Mouse (Mus musculus): ENCODE measurements around the gene Clasp2. TPM values are rescaled to one million over a fixed set of nuclear protein-coding genes. Genes with fewer than 3 reads are reported as not detected.
A peak's percentile ranks its signal among the peaks of the same experiment; 100 is the strongest.

The Clasp2 gene
- polyA plus RNA-seq, 1 experiment, result 71.5 TPM

DNA sequence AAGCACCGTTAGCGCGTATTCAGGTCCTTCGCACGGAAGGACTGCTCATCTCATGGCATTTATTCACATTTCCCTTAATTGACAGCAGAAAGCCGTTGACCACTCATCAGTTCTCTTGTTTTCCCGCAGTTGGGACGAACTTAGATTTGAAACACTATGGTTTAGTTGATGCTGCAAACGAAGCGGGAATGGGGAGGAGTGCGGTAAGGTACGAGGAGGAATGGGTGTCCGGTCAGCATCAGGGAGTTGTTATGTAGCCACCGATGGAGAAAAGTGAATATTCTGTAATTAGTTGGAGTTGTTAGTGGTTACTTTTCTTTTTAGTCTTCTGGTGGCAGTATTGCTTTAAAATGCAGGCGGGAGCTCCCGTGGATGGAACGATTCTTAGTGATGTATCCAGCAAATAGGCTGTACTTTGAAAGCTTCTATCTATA is 1.1 kb downstream of the Clasp2 start:
- Histone ChIP-seq H3K27me3 (ENCODE audit: control insufficient read depth, insufficient read depth, low read length, poor library complexity, severe bottlenecking) (no peaks in the 10 kb centered on the region), H3K9me3 (replicated peaks; ENCODE audit: control insufficient read depth, insufficient read depth, low read length, poor library complexity, severe bottlenecking) (no peaks in the 10 kb centered on the region), H3K36me3 (ENCODE audit: control insufficient read depth, insufficient read depth, low read length, poor library complexity, severe bottlenecking) (no peaks in the 10 kb centered on the region), H3K9ac (ENCODE audit: low read depth, poor library complexity, severe bottlenecking) (peak overlapping the region; percentile 94), H3K4me1 (ENCODE audit: control insufficient read depth, insufficient read depth, low read length) (no peaks in the 10 kb centered on the region), H3K4me3 (ENCODE audit: low read depth, low read length) (peak overlapping the region; percentile 81), H3K27ac (ENCODE audit: insufficient read depth, low read length) (no peak overlapping the region)
- no peak for TF ChIP-seq EP300 (IDR thresholded peaks at IDR 0.05; ENCODE audit: insufficient read depth, low read depth, low read length)
- no peak for TF ChIP-seq POLR2A (IDR thresholded peaks at IDR 0.05; ENCODE audit: insufficient read depth, low read length)
- no peak for TF ChIP-seq CTCF (IDR thresholded peaks at IDR 0.05; ENCODE audit: low read depth, low read length)

DNA sequence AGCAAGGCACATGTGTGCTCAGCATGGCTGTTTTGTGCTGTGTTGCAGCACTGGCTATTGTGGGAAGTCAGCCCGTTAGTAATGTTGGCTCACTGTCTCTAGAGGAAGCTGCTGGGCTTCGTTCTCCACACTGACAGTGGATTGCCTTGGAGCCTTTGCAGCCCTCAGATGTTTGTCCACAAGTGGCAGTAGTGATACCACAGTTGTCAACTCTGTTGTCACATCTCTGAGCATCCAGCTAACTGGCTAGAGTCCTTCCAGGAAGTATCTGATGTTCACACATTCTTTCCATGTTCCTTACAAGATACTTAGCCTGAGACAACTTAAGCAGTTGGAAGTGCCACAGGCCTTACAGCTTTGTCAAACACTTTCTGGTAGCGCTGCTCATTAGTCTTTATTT is 2.0 kb downstream of the Clasp2 start:
- Histone ChIP-seq H3K9ac (ENCODE audit: low read depth, poor library complexity, severe bottlenecking) (no peak overlapping the region), H3K9me3 (replicated peaks; ENCODE audit: control insufficient read depth, insufficient read depth, low read length, poor library complexity, severe bottlenecking) (no peaks in the 10 kb centered on the region), H3K27ac (ENCODE audit: insufficient read depth, low read length) (no peak overlapping the region), H3K4me1 (ENCODE audit: control insufficient read depth, insufficient read depth, low read length) (no peaks in the 10 kb centered on the region), H3K36me3 (ENCODE audit: control insufficient read depth, insufficient read depth, low read length, poor library complexity, severe bottlenecking) (no peaks in the 10 kb centered on the region), H3K27me3 (ENCODE audit: control insufficient read depth, insufficient read depth, low read length, poor library complexity, severe bottlenecking) (no peaks in the 10 kb centered on the region), H3K4me3 (ENCODE audit: low read depth, low read length) (no peak overlapping the region)
- TF ChIP-seq POLR2A (IDR thresholded peaks at IDR 0.05; ENCODE audit: insufficient read depth, low read length), result no peak
- no peak for TF ChIP-seq EP300 (IDR thresholded peaks at IDR 0.05; ENCODE audit: insufficient read depth, low read depth, low read length)
- TF ChIP-seq CTCF (IDR thresholded peaks at IDR 0.05; ENCODE audit: low read depth, low read length), result no peak

DNA sequence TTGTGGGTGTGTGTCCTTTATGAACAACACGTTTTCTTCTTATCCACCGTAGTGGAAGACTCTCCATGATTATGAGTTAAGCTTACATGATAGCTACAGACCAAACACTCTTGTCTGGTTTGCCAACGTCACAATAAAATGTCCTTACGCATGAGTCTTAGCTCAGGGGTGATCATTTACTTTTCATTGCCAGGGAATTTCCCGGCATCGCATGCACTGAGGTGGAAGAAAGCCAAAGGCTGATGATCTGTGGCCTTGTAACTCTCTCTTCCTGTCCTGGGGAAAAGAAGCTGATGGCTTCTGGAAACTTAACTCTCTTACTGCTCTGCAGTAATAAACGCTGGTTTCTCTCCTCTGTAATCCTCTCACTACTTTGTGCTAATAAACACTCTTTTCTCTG is 8.1 kb downstream of the Clasp2 start:
- Histone ChIP-seq H3K9me3 (replicated peaks; ENCODE audit: control insufficient read depth, insufficient read depth, low read length, poor library complexity, severe bottlenecking) (no peaks in the 10 kb centered on the region), H3K36me3 (ENCODE audit: control insufficient read depth, insufficient read depth, low read length, poor library complexity, severe bottlenecking) (peaks cover 3% of the 10 kb centered on the region; the same call in 1 of the 2 replicates), H3K9ac (ENCODE audit: low read depth, poor library complexity, severe bottlenecking) (no peak overlapping the region), H3K4me3 (ENCODE audit: low read depth, low read length) (no peak overlapping the region), H3K4me1 (ENCODE audit: control insufficient read depth, insufficient read depth, low read length) (no peaks in the 10 kb centered on the region), H3K27ac (ENCODE audit: insufficient read depth, low read length) (no peak overlapping the region), H3K27me3 (ENCODE audit: control insufficient read depth, insufficient read depth, low read length, poor library complexity, severe bottlenecking) (no peaks in the 10 kb centered on the region; the same call in 1 of the 2 replicates)
- TF ChIP-seq CTCF (IDR thresholded peaks at IDR 0.05; ENCODE audit: low read depth, low read length) (no peak), EP300 (IDR thresholded peaks at IDR 0.05; ENCODE audit: insufficient read depth, low read depth, low read length) (no peak), POLR2A (IDR thresholded peaks at IDR 0.05; ENCODE audit: insufficient read depth, low read length) (no peak)

DNA sequence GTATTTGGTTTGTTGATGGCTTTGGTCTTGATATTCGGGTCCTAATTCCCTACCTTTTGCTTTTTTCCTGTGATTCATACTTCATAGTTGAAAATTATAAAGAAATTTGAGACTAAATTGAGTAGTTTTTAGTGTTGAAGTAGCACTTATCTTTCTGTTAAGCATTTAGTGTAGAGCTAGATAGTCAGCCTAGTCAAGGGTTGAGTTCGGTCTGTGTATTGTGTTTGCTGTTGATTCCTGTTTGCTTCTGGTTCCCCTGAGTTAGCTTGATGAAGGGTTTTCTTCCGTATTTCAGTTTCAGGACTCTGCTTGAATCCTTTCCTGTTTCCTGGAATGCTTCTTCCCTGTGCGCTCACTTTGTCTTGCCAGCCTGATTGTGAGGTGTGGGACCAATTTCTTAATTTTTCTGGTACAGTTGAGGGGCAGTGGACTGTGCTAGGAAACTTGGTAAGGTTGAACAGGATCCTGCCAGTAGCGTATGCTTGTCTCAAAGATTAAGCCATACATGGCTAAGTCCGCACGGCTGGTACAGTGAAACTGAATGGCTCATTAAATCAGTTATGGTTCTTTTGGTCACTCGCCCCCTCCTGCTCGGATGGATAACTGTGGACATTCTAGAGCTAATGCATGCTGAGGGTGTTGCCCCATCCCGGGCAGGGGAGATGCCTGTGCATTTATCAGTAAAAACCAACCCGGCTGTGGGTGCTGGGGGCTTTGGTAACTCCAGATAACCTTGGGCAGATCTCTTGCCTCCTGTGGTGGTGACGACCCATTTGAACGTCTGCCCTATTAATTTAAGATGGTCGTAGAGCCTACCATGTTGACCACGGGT is 14.8 kb downstream of the Clasp2 start:
- Histone ChIP-seq H3K4me3 (ENCODE audit: low read depth, low read length) (no peak overlapping the region), H3K27ac (ENCODE audit: insufficient read depth, low read length) (no peak overlapping the region), H3K9ac (ENCODE audit: low read depth, poor library complexity, severe bottlenecking) (no peak overlapping the region), H3K9me3 (replicated peaks; ENCODE audit: control insufficient read depth, insufficient read depth, low read length, poor library complexity, severe bottlenecking) (no peaks in the 10 kb centered on the region), H3K4me1 (ENCODE audit: control insufficient read depth, insufficient read depth, low read length) (no peaks in the 10 kb centered on the region), H3K27me3 (ENCODE audit: control insufficient read depth, insufficient read depth, low read length, poor library complexity, severe bottlenecking) (no peaks in the 10 kb centered on the region; the same call in 1 of the 2 replicates), H3K36me3 (ENCODE audit: control insufficient read depth, insufficient read depth, low read length, poor library complexity, severe bottlenecking) (no peaks in the 10 kb centered on the region)
- no peak for TF ChIP-seq CTCF (IDR thresholded peaks at IDR 0.05; ENCODE audit: low read depth, low read length)
- TF ChIP-seq POLR2A (IDR thresholded peaks at IDR 0.05; ENCODE audit: insufficient read depth, low read length), result no peak
- no peak for TF ChIP-seq EP300 (IDR thresholded peaks at IDR 0.05; ENCODE audit: insufficient read depth, low read depth, low read length)

DNA sequence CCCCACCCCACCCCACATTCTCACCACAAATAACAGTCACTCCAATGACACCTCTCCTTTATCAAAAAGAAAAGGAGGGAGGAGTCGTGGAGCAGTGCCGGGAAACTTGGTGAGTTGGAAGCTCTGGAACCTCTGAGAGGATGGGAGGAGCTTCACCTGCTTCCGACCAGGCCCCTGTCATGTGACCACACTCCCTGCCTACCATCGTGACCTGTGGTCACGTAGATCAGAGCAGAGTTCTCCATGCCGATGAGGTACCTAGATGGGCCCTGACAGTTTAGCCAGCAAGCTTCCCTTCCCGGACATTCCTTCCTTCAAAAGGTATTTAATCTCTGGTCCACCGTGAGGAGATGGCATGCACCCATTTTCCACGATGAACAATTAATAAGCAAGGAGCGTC is 17.2 kb downstream of the Clasp2 start:
- H3K27ac ChIP-seq (ENCODE audit: insufficient read depth, low read length), result no peak overlapping the region
- H3K9ac ChIP-seq (ENCODE audit: low read depth, poor library complexity, severe bottlenecking), result peak overlapping the region; percentile 38
- peak; percentile 86 for TF ChIP-seq POLR2A (IDR thresholded peaks at IDR 0.05; ENCODE audit: insufficient read depth, low read length)
- peak; percentile 84; the same call in 1 of the 2 replicates for TF ChIP-seq EP300 (IDR thresholded peaks at IDR 0.05; ENCODE audit: insufficient read depth, low read depth, low read length)
- TF ChIP-seq CTCF (IDR thresholded peaks at IDR 0.05; ENCODE audit: low read depth, low read length), result no peak
- H3K9me3 ChIP-seq (replicated peaks; ENCODE audit: control insufficient read depth, insufficient read depth, low read length, poor library complexity, severe bottlenecking), result no peaks in the 10 kb centered on the region
- H3K36me3 ChIP-seq (ENCODE audit: control insufficient read depth, insufficient read depth, low read length, poor library complexity, severe bottlenecking), result no peaks in the 10 kb centered on the region
- no peaks in the 10 kb centered on the region for H3K4me1 ChIP-seq (ENCODE audit: control insufficient read depth, insufficient read depth, low read length)
- peak overlapping the region; percentile 91 for H3K4me3 ChIP-seq (ENCODE audit: low read depth, low read length)
- H3K27me3 ChIP-seq (ENCODE audit: control insufficient read depth, insufficient read depth, low read length, poor library complexity, severe bottlenecking), result no peaks in the 10 kb centered on the region

DNA sequence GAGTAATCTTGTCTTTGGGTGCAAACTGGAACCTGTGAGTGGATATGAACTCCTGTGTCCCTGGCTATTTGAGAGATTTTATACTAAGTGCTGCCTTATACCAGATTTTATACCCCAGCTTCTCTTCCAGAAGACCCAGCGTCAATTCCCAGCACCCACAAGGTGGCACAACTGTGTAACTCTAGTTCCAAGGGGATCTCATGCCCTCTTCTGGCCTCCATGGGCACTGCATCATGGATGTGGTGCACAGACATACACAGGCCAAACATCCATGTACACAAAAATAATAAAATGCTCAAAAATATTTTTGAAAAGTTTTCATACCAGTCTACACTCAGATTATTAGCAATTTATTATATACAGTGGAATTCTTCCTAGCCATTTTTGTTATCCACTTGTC is 18.4 kb downstream of the Clasp2 start:
- H3K9ac ChIP-seq (ENCODE audit: low read depth, poor library complexity, severe bottlenecking), result no peak overlapping the region
- no peaks in the 10 kb centered on the region for H3K27me3 ChIP-seq (ENCODE audit: control insufficient read depth, insufficient read depth, low read length, poor library complexity, severe bottlenecking)
- H3K4me3 ChIP-seq (ENCODE audit: low read depth, low read length), result no peak overlapping the region
- H3K9me3 ChIP-seq (replicated peaks; ENCODE audit: control insufficient read depth, insufficient read depth, low read length, poor library complexity, severe bottlenecking), result no peaks in the 10 kb centered on the region
- no peaks in the 10 kb centered on the region for H3K4me1 ChIP-seq (ENCODE audit: control insufficient read depth, insufficient read depth, low read length)
- H3K27ac ChIP-seq (ENCODE audit: insufficient read depth, low read length), result no peak overlapping the region
- TF ChIP-seq POLR2A (IDR thresholded peaks at IDR 0.05; ENCODE audit: insufficient read depth, low read length) (no peak), CTCF (IDR thresholded peaks at IDR 0.05; ENCODE audit: low read depth, low read length) (peak; percentile 82)
- no peaks in the 10 kb centered on the region for H3K36me3 ChIP-seq (ENCODE audit: control insufficient read depth, insufficient read depth, low read length, poor library complexity, severe bottlenecking)

Measured in ES-Bruce4 (cell line).